Mouse (Mus musculus) stomach, postnatal 0 days (tissue): Measurements from ENCODE around the gene Parn.

Experiments used
- CTCF ChIP-seq: IDR thresholded peaks from 2 replicates; pipeline ENCODE4 v1.5.1; 2016; ENCODE audit warnings: antibody characterized with exemption, low read depth, mild to moderate bottlenecking, moderate library complexity
- EP300 ChIP-seq: optimal IDR thresholded peaks from 2 replicates; pipeline ENCODE3; 2016; ENCODE audit warnings: antibody characterized with exemption

DNA sequence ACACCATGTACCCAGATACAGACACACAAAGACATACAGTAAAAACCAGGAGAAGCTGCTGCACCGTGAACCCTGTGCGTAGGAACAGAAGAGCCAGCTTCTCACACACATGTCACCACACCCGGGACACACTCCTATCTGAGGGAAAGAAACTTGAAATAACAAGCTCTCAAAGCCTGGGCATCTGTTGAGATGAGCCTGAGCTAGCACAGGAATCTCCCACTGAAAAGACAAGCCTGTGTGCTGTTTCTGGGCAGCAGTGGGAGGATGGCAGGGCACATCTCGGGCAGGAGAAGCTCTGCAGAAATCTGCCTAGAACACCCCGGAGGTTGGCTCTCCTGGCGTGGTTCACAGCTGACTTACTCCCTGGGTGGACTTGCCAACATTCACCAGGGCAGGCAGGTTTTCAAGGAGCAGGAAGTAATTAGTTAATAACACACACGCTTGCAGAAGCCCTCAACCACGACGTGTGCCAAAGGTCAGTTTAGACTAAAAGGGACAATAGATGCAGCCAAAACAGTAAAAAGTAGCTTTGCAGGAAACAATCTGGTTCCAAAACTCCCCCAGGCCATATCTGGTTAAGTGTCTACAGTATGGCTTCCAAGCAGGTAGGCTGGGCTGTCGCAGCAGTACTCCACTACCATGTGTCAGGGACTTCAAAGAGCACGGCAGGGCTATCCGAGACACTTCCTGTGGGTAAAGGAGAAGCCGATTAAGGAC is 129.6 kb downstream of the Parn start:
- TF ChIP-seq EP300 = no peak
- no peak for TF ChIP-seq CTCF
